18 mouse cellular contexts compared by ENCODE assay signal in the genomic region with DNA sequence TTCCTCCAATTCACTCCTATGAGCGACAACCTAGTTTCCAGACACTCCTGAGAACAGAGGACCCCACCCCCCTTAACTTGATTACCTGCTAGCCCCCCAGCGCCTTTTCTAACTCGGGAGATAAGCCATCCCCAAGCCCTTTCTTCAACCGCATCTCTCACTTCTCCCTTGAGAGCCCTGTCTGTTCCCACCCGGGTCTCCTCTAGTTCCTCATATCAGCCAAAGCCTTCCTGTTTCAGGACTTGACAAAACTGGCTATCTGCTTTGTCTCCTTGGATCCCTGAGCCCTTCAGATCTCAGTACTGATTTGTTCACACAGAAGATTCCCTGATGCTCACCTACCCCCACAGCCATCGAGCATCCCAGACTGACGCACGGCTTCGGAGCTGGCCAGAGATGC.
"Had no signal": no experiment of that assay in that cellular context is flagged by ENCODE, and none has a peak within 500 bp of the region (broad histone marks: within the 10 kb centered on the region; RNA-seq: fewer than 3 reads in every experiment).

No protein-coding gene starts in this region.

- H3K9me3 ChIP-seq: kidney, embryonic 15.5 days; limb, embryonic 10.5 days; limb, embryonic 13.5 days; liver, embryonic 12.5 days; liver, embryonic 15.5 days; lung, embryonic 15.5 days; midbrain, embryonic 12.5 days; midbrain, embryonic 15.5 days had no signal

- H3K36me3 ChIP-seq: kidney, embryonic 15.5 days; limb, embryonic 10.5 days; limb, embryonic 13.5 days; liver, embryonic 12.5 days; liver, embryonic 15.5 days; lung, embryonic 15.5 days; midbrain, embryonic 12.5 days; midbrain, embryonic 15.5 days had no signal

- ATAC-seq: liver, embryonic 12.5 days; midbrain, embryonic 15.5 days had no signal

- H3K4me1 ChIP-seq: kidney, embryonic 15.5 days; midbrain, embryonic 12.5 days; midbrain, embryonic 15.5 days had no signal

- H3K4me3 ChIP-seq: kidney, embryonic 15.5 days; limb, embryonic 10.5 days; limb, embryonic 13.5 days; liver, embryonic 12.5 days; liver, embryonic 15.5 days; lung, embryonic 15.5 days; midbrain, embryonic 12.5 days; midbrain, embryonic 15.5 days had no signal

- DNase-seq: kidney, adult 8-10 months; kidney, postnatal 10 days; kidney, postnatal 4 days; liver; lung, adult 18-20 months; lung, postnatal 10 days; lung, postnatal 36 days; spleen, adult 18-20 months; thymus, adult 18-20 months; thymus, postnatal 36 days had no signal

- H3K27me3 ChIP-seq: kidney, embryonic 15.5 days; limb, embryonic 13.5 days; liver, embryonic 12.5 days; liver, embryonic 15.5 days; lung, embryonic 15.5 days; midbrain, embryonic 12.5 days; midbrain, embryonic 15.5 days had no signal

- H3K27ac ChIP-seq: kidney, embryonic 15.5 days; limb, embryonic 10.5 days; limb, embryonic 13.5 days; liver, embryonic 12.5 days; liver, embryonic 15.5 days; lung, embryonic 15.5 days; midbrain, embryonic 12.5 days; midbrain, embryonic 15.5 days had no signal

- H3K9ac ChIP-seq: kidney, embryonic 15.5 days; limb, embryonic 13.5 days; liver, embryonic 12.5 days; liver, embryonic 15.5 days; lung, embryonic 15.5 days; midbrain, embryonic 12.5 days; midbrain, embryonic 15.5 days had no signal

- H3K4me2 ChIP-seq: kidney, embryonic 15.5 days; limb, embryonic 13.5 days; liver, embryonic 12.5 days; liver, embryonic 15.5 days; lung, embryonic 15.5 days; midbrain, embryonic 12.5 days; midbrain, embryonic 15.5 days had no signal
